Mouse (Mus musculus): ENCODE data around the gene Uhrf1bp1. TPM values are rescaled to one million over a fixed set of nuclear protein-coding genes. Genes with fewer than 3 reads are reported as not detected.

Uhrf1bp1 gene
- total and polyA plus RNA-seq, 3 experiments = 23.1 to 43.6 TPM; not detected in 1

GRCm38 (mm10) chr17:27942131-27942530 lies 85.9 kb downstream of the Uhrf1bp1 start (continued):
- no peak for TF ChIP-seq GATA1 (IDR thresholded peaks at IDR 0.05; ENCODE audit: low read depth, low read length)

- H3K79me2 ChIP-seq (ENCODE audit: control insufficient read depth, insufficient read depth, low read length, poor library complexity) = no peaks in the 10 kb centered on the region
- no peak overlapping the region for H3K27ac ChIP-seq (ENCODE audit: control insufficient read depth, low read depth, low read length)
- no peaks in the 10 kb centered on the region for H3K36me3 ChIP-seq (ENCODE audit: control insufficient read depth in 1 of 2, insufficient read depth in 2 of 2, low read length in 2 of 2)
- no peaks in the 10 kb centered on the region for H3K4me1 ChIP-seq (ENCODE audit: control insufficient read depth in 1 of 2, insufficient read depth in 2 of 2, low read length in 2 of 2)
- no peak for DNase-seq (ENCODE audit: low read depth, low spot score)
- H3K4me3 ChIP-seq (ENCODE audit: control insufficient read depth in 1 of 2, insufficient read depth in 1 of 2, low read depth in 2 of 2, low read length in 2 of 2) = no peak overlapping the region
- TF ChIP-seq NELFE (IDR thresholded peaks at IDR 0.05; ENCODE audit: low read depth, low read length) = no peak
- H3K27me3 ChIP-seq (ENCODE audit: control insufficient read depth in 1 of 2, insufficient read depth in 2 of 2, low read length in 2 of 2) = no peaks in the 10 kb centered on the region
- H3K9me3 ChIP-seq (replicated peaks; ENCODE audit: insufficient read depth, low read length) = no peaks in the 10 kb centered on the region
- H3K9ac ChIP-seq (ENCODE audit: control insufficient read depth, low read depth, low read length, poor library complexity, severe bottlenecking) = no peak overlapping the region
Observed at GRCm38 (mm10) chr17:27945546-27946216, 89.4 kb downstream of the Uhrf1bp1 start.

- H3K9ac ChIP-seq (ENCODE audit: control insufficient read depth, low read depth, low read length, poor library complexity, severe bottlenecking) = no peak overlapping the region
- TF ChIP-seq RAD21 (IDR thresholded peaks at IDR 0.05; ENCODE audit: low read depth, low read length) (no peak), CHD1 (IDR thresholded peaks at IDR 0.05; ENCODE audit: low read depth, low read length) (no peak), POLR2AphosphoS2 (IDR thresholded peaks at IDR 0.05; ENCODE audit: low read length) (no peak), SIN3A (IDR thresholded peaks at IDR 0.05; ENCODE audit: low read length) (no peak), ELF1 (IDR thresholded peaks at IDR 0.05; ENCODE audit: low read depth, low read length) (no peak), CHD2 (IDR thresholded peaks at IDR 0.05; ENCODE audit: low read length) (no peak), JUND (IDR thresholded peaks at IDR 0.05; ENCODE audit: low read depth, low read length) (no peak), E2F4 (IDR thresholded peaks at IDR 0.05; ENCODE audit: borderline replicate concordance, low read depth, low read length) (no peak), USF2 (IDR thresholded peaks at IDR 0.05; ENCODE audit: borderline replicate concordance in 1 of 2, insufficient read depth in 1 of 2, low read depth in 1 of 2, low read length in 2 of 2) (no peak), MAFK (IDR thresholded peaks at IDR 0.05; ENCODE audit: borderline replicate concordance, low read depth, low read length) (no peak), MEF2A (IDR thresholded peaks at IDR 0.05; ENCODE audit: extremely low read depth, insufficient replicate concordance, low read depth, low read length, poor library complexity, severe bottlenecking) (no peak), KAT2A (conservative IDR thresholded peaks at IDR 0.05; ENCODE audit: low read depth, low read length) (no peak), MYB (IDR thresholded peaks at IDR 0.05; ENCODE audit: low read depth, low read length) (no peak), HCFC1 (IDR thresholded peaks at IDR 0.05; ENCODE audit: low read depth, low read length) (no peak), ZKSCAN1 (IDR thresholded peaks at IDR 0.05; ENCODE audit: low read depth, low read length) (no peak), NRF1 (IDR thresholded peaks at IDR 0.05; ENCODE audit: insufficient read depth, low read depth, low read length, poor library complexity, severe bottlenecking) (no peak), ZNF384 (IDR thresholded peaks at IDR 0.05; ENCODE audit: low read depth, low read length) (no peak)
- no peaks in the 10 kb centered on the region for H3K79me2 ChIP-seq (ENCODE audit: control insufficient read depth, insufficient read depth, low read length, poor library complexity)
- H3K4me1 ChIP-seq (ENCODE audit: control insufficient read depth in 1 of 2, insufficient read depth in 2 of 2, low read length in 2 of 2) = no peaks in the 10 kb centered on the region
- DNase-seq (ENCODE audit: low read depth, low spot score) = no peak
- H3K27ac ChIP-seq (ENCODE audit: control insufficient read depth, low read depth, low read length) = no peak overlapping the region
- no peak overlapping the region for H3K4me3 ChIP-seq (ENCODE audit: control insufficient read depth in 1 of 2, insufficient read depth in 1 of 2, low read depth in 2 of 2, low read length in 2 of 2)
- H3K36me3 ChIP-seq (ENCODE audit: control insufficient read depth in 1 of 2, insufficient read depth in 2 of 2, low read length in 2 of 2) = no peaks in the 10 kb centered on the region
- no peaks in the 10 kb centered on the region for H3K27me3 ChIP-seq (ENCODE audit: control insufficient read depth in 1 of 2, insufficient read depth in 2 of 2, low read length in 2 of 2)
- H3K9me3 ChIP-seq (replicated peaks; ENCODE audit: insufficient read depth, low read length) = no peaks in the 10 kb centered on the region
Observed at GRCm38 (mm10) chr17:27946371-27946770, 90.1 kb downstream of the Uhrf1bp1 start.

Measured in MEL (cell line).